Mouse (Mus musculus): ENCODE data around the gene Nr4a1.
A peak's percentile ranks its signal among the peaks of the same experiment; 100 is the strongest.

Gene Nr4a1

DNA sequence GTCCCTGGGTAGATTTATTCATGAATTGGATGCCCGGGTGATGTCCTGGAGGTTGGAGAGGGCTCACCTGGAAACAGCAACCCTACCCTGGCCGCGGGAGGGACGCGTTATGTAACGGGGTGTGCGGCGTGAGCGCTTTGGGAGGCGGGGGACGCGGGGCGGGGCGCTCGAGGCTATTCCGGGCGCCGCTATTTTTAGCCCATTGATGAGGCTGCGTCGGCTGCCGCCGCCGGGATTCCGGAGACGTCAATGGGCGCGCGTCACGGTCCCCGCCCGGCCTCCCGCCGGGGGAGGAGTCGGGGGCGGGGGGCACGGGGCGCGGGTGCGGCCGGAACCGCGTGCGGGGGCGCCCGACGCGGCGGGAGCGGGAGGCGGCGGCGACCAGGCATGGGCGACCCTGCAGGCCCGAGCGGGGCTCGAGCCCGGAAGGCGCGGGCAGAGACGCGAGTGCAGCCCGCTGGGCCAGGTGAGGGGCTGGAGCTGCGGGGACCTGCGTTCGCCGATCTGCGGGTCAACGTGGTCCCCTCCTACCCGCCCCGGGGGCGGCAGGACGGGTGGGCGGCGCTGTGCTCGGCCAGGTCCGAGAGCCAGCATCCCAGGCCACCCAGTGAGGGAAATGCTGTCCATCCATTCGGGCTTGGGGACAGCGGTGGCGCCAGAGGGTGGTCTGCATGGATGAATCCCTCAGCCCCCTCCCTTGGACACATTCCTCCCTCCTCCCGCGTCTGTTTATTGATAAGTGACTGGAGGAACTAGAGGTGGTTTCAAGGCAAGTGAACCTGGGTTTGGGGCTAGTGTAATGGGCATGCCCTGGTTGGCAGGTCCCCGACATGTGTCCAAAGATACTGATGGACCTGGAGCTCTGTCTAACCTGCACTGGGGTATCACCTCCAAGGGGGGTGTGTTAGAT, at the start of gene Nr4a1:
Gene Nr4a1 (plus strand): TSS at position 384 of the 910 bp plus-strand sequence.
- DNase-seq (ENCODE audit: low spot score): no peak

DNA sequence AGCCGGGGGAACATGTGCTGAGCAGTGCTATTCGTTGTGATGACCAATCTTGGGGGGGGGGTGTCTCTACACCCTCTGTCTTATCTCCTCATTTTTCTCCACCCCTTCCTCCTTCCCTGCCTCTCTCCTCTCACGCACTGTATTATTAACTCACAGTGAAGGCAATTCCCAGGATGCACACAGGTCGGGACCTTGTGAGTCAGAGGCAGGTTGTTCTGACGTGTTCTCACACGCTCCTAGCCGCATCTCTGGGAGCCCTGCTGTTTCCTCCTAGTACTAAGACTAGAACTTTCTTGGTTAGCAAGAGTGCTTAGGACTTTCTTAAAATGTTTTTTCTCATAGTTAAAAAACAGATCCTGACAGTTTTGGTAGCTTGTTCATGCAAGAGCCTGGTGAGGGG, 49.3 kb upstream of the Nr4a1 start:
- no peak for DNase-seq (ENCODE audit: low spot score)

DNA sequence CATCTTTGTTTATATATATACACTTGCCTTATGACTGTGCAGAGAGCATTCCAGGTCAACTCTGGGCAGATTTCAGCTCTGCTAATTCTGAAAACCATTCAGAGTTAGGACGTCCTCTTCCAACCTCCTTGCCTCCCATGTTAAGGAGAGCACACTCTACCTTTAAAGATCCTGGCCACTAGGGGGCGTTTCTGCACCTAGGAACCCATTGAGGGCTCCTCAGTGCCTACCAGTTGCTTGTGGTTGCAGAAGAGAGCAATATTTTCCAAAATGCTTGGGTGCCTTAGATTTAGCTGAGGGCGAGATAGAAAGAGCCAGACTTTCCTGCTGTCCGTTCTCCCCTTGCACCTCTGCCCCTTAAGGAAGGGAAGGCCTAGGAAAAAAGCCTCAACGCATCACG, 43.8 kb upstream of the Nr4a1 start:
- no peak for DNase-seq (ENCODE audit: low spot score)

DNA sequence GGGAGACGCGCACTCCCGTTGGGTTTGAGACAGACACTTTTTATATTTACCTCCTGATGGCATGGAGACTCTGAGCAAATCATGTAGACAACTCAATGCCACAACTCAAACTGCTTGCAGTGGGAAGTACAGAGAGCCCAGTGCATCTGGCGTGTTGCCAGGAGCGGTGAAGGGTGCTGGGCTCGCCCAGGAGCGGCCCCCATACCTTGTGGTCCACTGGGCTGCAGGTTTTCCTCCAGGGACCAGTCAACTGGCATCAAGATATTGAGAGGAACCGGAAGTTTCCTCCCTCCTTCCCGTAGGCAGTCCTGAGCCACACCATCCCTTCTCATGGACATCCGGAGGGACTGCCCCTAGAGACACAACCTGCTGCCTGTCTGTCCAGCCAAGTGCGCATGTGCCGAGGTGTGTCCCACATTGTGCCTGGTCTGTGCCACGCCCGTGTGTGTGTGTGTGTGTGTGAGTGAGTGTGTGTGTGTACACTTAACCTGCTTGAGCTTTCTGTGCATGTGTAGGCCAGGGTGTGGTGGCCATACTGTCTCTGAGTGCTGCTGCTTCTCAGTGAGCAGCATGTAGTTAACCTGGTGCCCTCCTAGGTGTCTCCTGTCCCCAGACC, 43.0 kb upstream of the Nr4a1 start:
- no peak for DNase-seq (ENCODE audit: low spot score)

- no peak for DNase-seq (ENCODE audit: low spot score)
These were observed 41.6 kb upstream of the Nr4a1 start for GRCm38 (mm10) chr15:101212435-101212834.

- no peak for DNase-seq (ENCODE audit: low spot score)
These were observed 38.9 kb upstream of the Nr4a1 start for GRCm38 (mm10) chr15:101215136-101215535.

GRCm38 (mm10) chr15:101216036-101216435, 38.0 kb upstream of the Nr4a1 start:
- no peak for DNase-seq (ENCODE audit: low spot score)

GRCm38 (mm10) chr15:101220905-101221297, 33.2 kb upstream of the Nr4a1 start:
- DNase-seq (ENCODE audit: low spot score): no peak

- DNase-seq (ENCODE audit: low spot score): peak; percentile 85
These were observed 32.6 kb upstream of the Nr4a1 start for GRCm38 (mm10) chr15:101221298-101222104.

GRCm38 (mm10) chr15:101222897-101223482, 31.1 kb upstream of the Nr4a1 start:
- DNase-seq (ENCODE audit: low spot score): no peak

- DNase-seq (ENCODE audit: low spot score): no peak
These were observed 30.5 kb upstream of the Nr4a1 start for GRCm38 (mm10) chr15:101223596-101223995.

DNA sequence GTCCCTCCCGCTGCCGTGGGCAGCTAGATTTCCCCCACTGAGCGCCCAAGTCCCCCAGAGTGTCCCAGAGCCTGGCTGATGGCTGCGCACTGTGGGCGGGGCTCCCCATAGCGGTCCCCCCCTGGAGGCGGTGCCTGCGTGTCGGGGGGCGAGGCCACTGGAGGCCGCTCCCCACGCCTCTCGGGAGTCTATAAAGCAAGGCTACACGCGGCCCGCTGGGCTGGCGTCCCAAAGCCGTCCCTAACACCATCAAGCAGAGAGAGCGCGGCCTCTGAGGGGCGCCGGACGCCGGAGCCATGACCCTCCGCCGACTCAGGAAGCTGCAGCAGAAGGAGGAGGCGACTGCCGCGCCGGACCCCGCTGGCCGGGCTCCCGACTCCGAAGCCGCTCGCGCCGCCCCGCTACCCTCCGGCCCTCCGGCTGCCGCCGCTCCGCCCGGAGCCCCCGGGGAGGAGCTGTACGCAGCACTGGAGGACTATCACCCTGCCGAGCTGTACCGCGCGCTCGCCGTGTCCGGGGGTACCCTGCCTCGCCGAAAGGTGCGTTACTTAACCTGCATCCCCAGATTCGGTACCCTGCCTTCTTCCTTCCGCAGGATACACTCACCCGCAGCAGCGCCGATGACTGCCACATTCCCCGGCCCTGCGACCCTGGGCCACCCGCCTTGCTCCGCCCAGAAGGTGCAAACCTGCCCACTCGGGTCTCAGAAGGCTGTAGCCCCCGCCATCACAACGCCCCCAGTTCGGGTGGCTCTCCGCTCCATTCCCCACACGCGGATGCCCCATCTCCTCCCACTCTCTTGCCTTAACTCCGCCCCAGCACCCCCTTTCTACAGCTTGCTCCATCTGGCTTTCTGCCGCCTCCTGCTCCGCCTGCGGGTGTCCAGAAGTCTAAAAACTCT, 29.8 kb upstream of the Nr4a1 start, which contains the start of gene Grasp:
Gene Grasp (plus strand): TSS at position 183 of the 901 bp plus-strand sequence.
- peak; percentile 84 for DNase-seq (ENCODE audit: low spot score)

GRCm38 (mm10) chr15:101224977-101225376, 29.1 kb upstream of the Nr4a1 start:
- no peak for DNase-seq (ENCODE audit: low spot score)

DNA sequence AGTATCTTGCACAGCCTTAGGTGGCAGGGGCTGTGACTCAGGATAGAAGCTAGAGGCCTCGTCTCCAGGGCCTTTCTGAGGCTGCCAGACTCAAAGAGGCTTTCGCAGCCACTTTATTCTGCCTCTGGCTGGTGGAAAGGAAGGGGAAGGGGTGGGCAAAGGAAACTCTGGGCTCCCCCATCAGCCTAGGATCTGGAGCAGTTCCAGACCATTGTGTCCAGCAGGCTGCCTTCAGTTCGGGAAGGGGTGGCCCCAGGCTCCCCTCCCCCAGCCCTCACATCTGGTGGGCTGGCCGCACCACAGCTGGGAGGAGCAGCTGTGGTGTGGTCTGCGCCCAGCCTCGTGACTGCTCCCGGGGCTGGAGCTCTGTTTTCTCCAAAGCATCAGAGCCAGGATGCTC, 26.1 kb upstream of the Nr4a1 start:
- DNase-seq (ENCODE audit: low spot score): no peak

DNA sequence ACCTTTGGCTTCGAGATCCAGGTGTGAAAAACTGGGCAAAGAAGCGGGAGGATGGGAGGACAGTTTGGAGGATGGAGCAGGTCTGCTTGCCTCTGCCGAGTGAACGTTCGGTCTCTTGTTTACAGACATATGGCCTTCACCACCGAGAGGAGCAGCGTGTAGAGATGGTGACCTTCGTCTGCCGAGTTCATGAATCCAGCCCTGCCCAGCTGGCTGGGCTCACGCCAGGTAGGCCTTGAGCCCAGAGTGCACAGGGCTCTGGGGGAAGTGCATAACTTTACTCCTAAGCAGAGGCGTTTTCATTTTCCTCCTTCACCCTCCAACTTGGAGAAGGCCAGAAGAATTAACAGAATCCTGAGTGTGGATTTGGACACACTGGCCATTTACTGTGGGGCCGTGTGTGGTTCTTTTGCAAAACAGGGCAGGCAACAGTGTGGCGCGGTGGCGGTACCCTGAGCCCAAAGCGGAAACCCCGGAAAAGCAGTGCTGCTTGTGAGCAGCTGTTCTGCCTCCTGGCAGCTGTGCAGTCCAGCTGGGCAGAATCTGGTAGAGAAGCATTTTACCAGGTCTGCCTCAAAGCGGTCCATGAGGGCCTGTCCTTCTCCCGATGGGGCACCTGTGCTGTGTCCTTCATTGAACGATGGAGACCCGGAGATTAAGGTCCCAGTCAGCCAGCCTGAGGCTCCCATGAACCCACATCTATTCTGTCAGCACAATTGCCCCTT, 25.0 kb upstream of the Nr4a1 start:
- no peak for DNase-seq (ENCODE audit: low spot score)

DNA sequence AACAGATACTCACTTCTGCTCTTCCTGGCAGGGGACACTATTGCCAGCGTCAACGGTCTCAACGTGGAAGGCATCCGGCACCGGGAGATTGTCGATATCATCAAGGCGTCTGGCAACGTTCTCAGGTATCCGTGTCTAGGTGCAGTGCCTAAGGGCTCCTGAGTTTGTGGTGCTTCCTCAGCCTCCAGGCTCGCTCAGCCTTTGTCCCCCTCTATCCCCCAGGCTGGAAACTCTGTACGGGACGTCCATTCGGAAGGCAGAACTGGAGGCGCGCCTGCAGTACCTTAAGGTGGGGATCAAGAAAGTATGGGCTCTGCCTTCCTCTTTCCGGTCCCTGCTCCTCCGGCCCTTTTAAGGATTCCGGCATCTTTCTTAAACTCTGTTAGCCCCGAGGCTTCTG, 23.6 kb upstream of the Nr4a1 start:
- DNase-seq (ENCODE audit: low spot score): no peak

GRCm38 (mm10) chr15:101230995-101231647, 22.9 kb upstream of the Nr4a1 start:
- DNase-seq (ENCODE audit: low spot score): no peak

- DNase-seq (ENCODE audit: low spot score): no peak
These were observed 22.4 kb upstream of the Nr4a1 start for GRCm38 (mm10) chr15:101231648-101232180.

DNA sequence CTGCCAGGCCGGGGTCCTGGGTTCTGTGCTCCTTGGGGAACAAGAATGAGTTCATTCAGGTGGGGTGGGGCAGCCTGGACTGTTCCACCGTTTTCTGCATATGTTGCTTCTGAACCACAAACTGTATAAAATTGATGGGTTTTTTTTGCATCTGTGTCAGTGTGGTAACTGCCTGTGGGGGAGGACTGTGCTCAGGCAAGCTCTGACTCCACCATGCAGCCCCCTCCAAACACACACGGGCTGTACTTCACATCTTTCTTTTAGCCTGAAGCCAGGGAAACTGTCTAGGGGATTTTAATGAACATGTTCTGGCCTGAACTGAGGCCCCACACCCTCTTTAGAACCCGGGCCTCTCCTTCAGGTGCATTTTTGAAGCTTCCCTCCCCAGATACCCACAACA, 21.5 kb upstream of the Nr4a1 start:
- no peak for DNase-seq (ENCODE audit: low spot score)

GRCm38 (mm10) chr15:101233183-101233582, 20.9 kb upstream of the Nr4a1 start:
- no peak for DNase-seq (ENCODE audit: low spot score)
